Mouse (Mus musculus) adipocyte (in vitro differentiated cells): ENCODE results near the gene Zfand2a.

Experiments used
- DNase-seq: peaks from one replicate; pipeline ENCODE4 v3.0.0-alpha.2; 2016; ENCODE audit warnings: low spot score

The Zfand2a gene

GRCm38 (mm10) chr5:139432333-139432732 is 52.0 kb downstream of the Zfand2a start:
- no peak for DNase-seq

- DNase-seq: no peak
Measured at GRCm38 (mm10) chr5:139429818-139430341, 54.5 kb downstream of the Zfand2a start.

GRCm38 (mm10) chr5:139427989-139428388 is 56.4 kb downstream of the Zfand2a start:
- DNase-seq: no peak

GRCm38 (mm10) chr5:139427001-139427400 is 57.3 kb downstream of the Zfand2a start:
- no peak for DNase-seq

- DNase-seq: no peak
Measured at GRCm38 (mm10) chr5:139425198-139425597, 59.2 kb downstream of the Zfand2a start.

- DNase-seq: peak; percentile 89
Measured at GRCm38 (mm10) chr5:139423026-139423865, 61.1 kb downstream of the Zfand2a start, which contains the start of gene Gper1. Gene Gper1 (plus strand): TSS chr5:139423151.
